Mouse (Mus musculus) liver, adult 2 months (tissue): ENCODE results near the gene Kcnip4.

ENCODE experiments used
- CTCF ChIP-seq: fragments of 200-500 bp; IDR thresholded peaks from 2 replicates; pipeline ENCODE4 v1.5.1; 2011; ENCODE audit warnings: low read depth, low read length, control low read depth
- POLR2A ChIP-seq: fragments of 200-500 bp; IDR thresholded peaks from 2 replicates; pipeline ENCODE4 v1.6.1; 2011; ENCODE audit warnings: low read length, control low read depth; ENCODE audit not compliant: insufficient read depth; ENCODE audit errors: extremely low read depth

DNA sequence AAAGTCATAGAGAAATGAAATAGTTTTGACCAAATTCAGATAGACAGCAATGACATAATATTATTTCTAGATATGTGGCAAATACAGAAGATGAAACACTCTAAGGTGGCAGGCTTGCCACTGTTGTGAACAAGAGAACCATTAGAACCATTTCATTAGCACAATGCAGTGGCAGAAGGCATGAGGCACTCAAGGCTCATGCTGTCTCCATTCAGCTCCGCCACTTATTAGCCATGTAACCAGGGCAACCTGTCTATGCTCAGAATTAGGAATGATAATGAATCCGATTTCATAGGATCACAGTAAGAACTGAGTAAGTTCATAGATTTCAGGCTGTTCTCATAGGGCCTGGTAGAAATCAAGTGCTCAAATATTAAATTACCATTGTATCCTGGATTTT, 54.0 kb downstream of the Kcnip4 start:
- no peak for TF ChIP-seq CTCF
- no peak for TF ChIP-seq POLR2A
